Mouse (Mus musculus) adrenal gland, adult 2 months (tissue): Measurements from ENCODE around the gene Ccser1. TPM values are rescaled to one million over a fixed set of nuclear protein-coding genes. Genes with fewer than 3 reads are reported as not detected.

Source experiments
- DNase-seq: peaks from one replicate; pipeline ENCODE4 v3.0.0; 2021
- polyA plus RNA-seq: library from polyadenylated mRNA; depleted of rRNA; stranded (reverse); fragments of >200 nt; gene quantifications from 2 replicates; pipeline ENCODE4 v1.2.3, GENCODE M21; 2012
- total RNA-seq, 2 experiments: library from RNA; stranded (reverse); gene quantifications; 2 replicates each; pipeline ENCODE4 v1.2.3; 2021

Gene Ccser1
- total and polyA plus RNA-seq, 3 experiments, result 0.20 to 3.0 (median 2.3) TPM

GRCm38 (mm10) chr6:61438165-61438564 is 258.0 kb downstream of the Ccser1 start:
- no peak for DNase-seq

GRCm38 (mm10) chr6:61471371-61472152 is 291.4 kb downstream of the Ccser1 start:
- DNase-seq, result no peak

- DNase-seq, result no peak
These were observed 305.2 kb downstream of the Ccser1 start for GRCm38 (mm10) chr6:61485336-61485735.

- DNase-seq, result no peak
These were observed 312.1 kb downstream of the Ccser1 start for GRCm38 (mm10) chr6:61491979-61492821.

GRCm38 (mm10) chr6:61493386-61493785 is 313.3 kb downstream of the Ccser1 start:
- DNase-seq, result no peak

- no peak for DNase-seq
These were observed 335.2 kb downstream of the Ccser1 start for GRCm38 (mm10) chr6:61515310-61515709.

GRCm38 (mm10) chr6:61521587-61521986 is 341.5 kb downstream of the Ccser1 start:
- DNase-seq, result no peak

- no peak for DNase-seq
These were observed 342.0 kb downstream of the Ccser1 start for GRCm38 (mm10) chr6:61522108-61522507.

GRCm38 (mm10) chr6:61523748-61524493 is 343.8 kb downstream of the Ccser1 start:
- DNase-seq, result peak; percentile 1

- DNase-seq, result no peak
These were observed 360.6 kb downstream of the Ccser1 start for GRCm38 (mm10) chr6:61540732-61541131.

GRCm38 (mm10) chr6:61543459-61544044 is 363.4 kb downstream of the Ccser1 start:
- no peak for DNase-seq

- DNase-seq, result no peak
These were observed 387.4 kb downstream of the Ccser1 start for GRCm38 (mm10) chr6:61567551-61567950.

- DNase-seq, result no peak
These were observed 387.8 kb downstream of the Ccser1 start for GRCm38 (mm10) chr6:61567967-61568366.

GRCm38 (mm10) chr6:61581696-61582095 is 401.6 kb downstream of the Ccser1 start:
- DNase-seq, result no peak

GRCm38 (mm10) chr6:61588999-61589398 is 408.9 kb downstream of the Ccser1 start:
- DNase-seq, result no peak

- DNase-seq, result no peak
These were observed 421.8 kb downstream of the Ccser1 start for GRCm38 (mm10) chr6:61601911-61602310.

- DNase-seq, result no peak
These were observed 434.8 kb downstream of the Ccser1 start for GRCm38 (mm10) chr6:61614920-61615319.

GRCm38 (mm10) chr6:61621707-61622106 is 441.6 kb downstream of the Ccser1 start:
- no peak for DNase-seq

GRCm38 (mm10) chr6:61661414-61661813 is 481.3 kb downstream of the Ccser1 start:
- DNase-seq, result no peak

- no peak for DNase-seq
These were observed 484.4 kb downstream of the Ccser1 start for GRCm38 (mm10) chr6:61664572-61664971.

- DNase-seq, result no peak
These were observed 506.9 kb downstream of the Ccser1 start for GRCm38 (mm10) chr6:61687002-61687401.

- no peak for DNase-seq
These were observed 522.9 kb downstream of the Ccser1 start for GRCm38 (mm10) chr6:61703003-61703402.
